Mouse (Mus musculus) spleen, postnatal 4 days (tissue): Measurements from ENCODE around the gene Actr6.
"Not testable (repeated sequence)": the region's sequence is repeated elsewhere in the genome, so short reads cannot be mapped to it uniquely, and the experiment has no call there.

Experiments
- DNase-seq, 2 experiments: peaks; one replicate each; pipeline ENCODE4 v3.0.0; 2022; ENCODE audit warnings: low spot score in 2 of 2

Gene Actr6

GRCm38 (mm10) chr10:89680517-89680916 lies 51.6 kb downstream of the Actr6 start:
- DNase-seq = no peak

DNA sequence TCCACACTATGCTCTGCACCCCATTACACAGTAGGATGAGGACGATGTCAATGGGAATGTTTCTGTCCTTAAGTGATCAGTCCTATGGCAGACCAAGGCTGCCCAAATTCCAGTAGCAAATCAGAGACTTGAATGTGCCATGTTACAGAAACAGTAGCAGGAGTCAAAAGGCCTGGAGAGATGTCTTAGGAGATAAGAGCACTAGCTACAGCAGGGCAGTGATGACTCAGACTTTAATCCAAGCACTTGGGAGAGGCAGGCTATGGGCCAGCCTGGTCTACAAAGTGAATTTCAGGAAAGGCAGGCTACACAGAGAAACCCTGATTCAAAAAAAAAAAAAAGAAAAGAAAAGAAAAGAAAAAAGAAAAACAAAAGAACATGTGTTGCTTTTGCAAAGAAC lies 52.6 kb downstream of the Actr6 start:
- no peak for DNase-seq

- DNase-seq = no peak
Measured at GRCm38 (mm10) chr10:89678054-89678453, 54.0 kb downstream of the Actr6 start.

DNA sequence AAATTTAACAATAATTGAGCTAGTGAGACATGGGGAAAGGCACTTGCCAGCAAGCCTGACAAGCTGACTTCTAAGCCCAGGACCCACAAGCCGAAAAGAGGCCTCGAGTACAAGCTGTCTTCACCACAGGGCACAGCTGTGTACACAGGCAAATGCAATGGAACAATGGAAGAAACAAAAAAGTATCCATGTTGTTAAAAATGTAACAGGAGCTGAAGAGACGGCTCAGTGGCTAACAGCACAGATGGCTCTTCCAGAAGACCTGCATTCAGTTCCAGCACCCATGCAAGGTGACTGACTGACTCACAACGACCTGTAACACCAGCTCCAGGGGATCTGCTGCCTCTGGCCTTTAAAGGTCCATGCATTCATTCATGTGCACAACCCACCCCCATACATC lies 55.5 kb downstream of the Actr6 start:
- no peak for DNase-seq

DNA sequence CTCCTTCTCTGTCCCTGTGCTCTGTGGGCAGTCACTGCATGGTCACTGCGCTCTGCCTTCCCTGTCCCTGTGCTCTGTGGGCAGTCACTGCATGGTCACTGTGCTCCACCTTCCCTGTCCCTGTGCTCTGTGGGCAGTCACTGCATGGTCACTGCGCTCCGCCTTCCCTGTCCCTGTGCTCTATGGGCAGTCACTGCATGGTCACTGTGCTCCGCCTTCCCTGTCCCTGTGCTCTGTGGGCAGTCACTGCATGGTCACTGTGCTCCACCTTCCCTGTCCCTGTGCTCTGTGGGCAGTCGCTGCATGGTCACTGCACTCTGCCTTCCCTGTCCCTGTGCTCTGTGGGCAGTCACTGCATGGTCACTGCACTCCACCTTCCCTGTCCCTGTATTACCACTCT lies 61.7 kb downstream of the Actr6 start:
- not testable (repeated sequence) for DNase-seq

GRCm38 (mm10) chr10:89667571-89667970 lies 64.5 kb downstream of the Actr6 start:
- no peak for DNase-seq

GRCm38 (mm10) chr10:89665679-89666078 lies 66.4 kb downstream of the Actr6 start:
- no peak for DNase-seq

DNA sequence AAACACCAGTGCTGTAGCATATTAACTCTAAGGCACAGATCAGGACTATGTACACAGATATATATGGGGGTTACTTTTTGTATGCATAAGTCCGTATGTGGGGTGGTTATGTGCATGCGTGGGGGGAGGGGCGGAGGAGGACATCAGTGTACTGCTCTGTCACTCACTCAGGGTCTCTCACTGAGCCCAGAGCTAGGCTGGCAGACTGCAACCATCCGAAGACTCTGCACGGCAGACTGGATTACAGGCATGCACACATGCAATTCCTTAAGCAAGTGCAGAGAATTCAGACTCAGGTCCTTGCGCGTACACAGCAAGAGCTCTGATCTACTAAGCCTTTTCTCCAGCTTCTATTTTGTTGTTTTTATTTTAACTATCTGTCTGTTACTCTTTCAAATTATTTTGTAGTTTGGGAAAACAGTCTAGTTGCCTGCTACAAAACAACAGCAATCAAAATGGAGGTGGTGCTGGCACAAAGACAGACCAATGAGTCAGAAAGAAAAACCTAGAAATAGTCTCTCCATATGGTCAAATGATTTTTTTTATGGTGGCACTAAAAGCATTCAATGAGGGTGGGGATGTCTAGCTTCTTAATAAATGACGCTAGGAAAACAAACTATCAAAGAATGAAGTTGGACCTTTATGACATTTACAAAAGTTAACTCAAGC lies 67.0 kb downstream of the Actr6 start:
- no peak for DNase-seq
